Mouse (Mus musculus): ENCODE results near the gene Lrrc55. TPM values are rescaled to one million over a fixed set of nuclear protein-coding genes. Genes with fewer than 3 reads are reported as not detected.
"Not testable (repeated sequence)": the region's sequence is repeated elsewhere in the genome, so short reads cannot be mapped to it uniquely, and the experiment has no call there.

Lrrc55 gene
- 2.1 and 2.3 TPM in 2 replicates for polyA plus RNA-seq (2014; fragmentation: Nextera tagmentation; extraction: Ambion mirVana)

DNA sequence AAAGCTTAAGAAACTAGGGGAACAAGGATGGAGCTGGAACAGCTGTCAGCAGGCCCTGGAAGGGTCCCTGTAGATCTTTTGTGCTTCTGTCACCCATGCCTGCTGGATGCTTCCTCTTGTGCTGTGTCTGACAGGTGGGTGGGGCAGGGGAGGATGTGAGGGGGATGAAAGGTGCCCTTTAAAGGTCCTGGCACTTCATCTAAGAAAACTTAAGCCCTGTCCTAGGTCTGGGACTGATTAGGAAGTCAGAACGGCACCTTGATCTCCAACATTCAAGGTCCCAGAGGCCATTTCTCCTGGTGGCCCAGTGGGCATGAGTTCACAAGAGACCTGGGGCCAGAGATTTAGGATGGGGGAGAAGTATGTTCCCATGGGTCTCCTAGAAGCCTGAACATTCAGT is at the start of gene Lrrc55:
Lrrc55 (minus strand) TSS at position 297 of the 400 bp plus-strand sequence.
- no peaks in the 10 kb centered on the region for H3K27me3 ChIP-seq (replicated peaks; ENCODE audit: control insufficient read depth, insufficient read depth, low read length)
- H3K4me3 ChIP-seq (ENCODE audit: low read depth, low read length), result peak within 1 kb of the TSS; percentile 24
- ATAC-seq (ENCODE audit: low read depth) (no peak), DNase-seq (ENCODE audit: low spot score) (no peak)
- H3K9ac ChIP-seq (ENCODE audit: low read depth, low read length), result peak within 1 kb of the TSS; percentile 32
- no peak within 1 kb of the TSS for H3K27ac ChIP-seq (replicated peaks; ENCODE audit: low read depth, low read length)
- no peaks in the 10 kb centered on the region for H3K36me3 ChIP-seq (ENCODE audit: control insufficient read depth, insufficient read depth, low read length)
- H3K4me1 ChIP-seq (ENCODE audit: control insufficient read depth, insufficient read depth, low read length), result no peaks in the 10 kb centered on the region
- peak within 1 kb of the TSS; percentile 48 for H3K4me2 ChIP-seq (ENCODE audit: low read depth, low read length)
- WGBS, result 47% methylated on average over 1 of the region's 1 CpGs
- H3K9me3 ChIP-seq (ENCODE audit: control insufficient read depth, low read length), result no peaks in the 10 kb centered on the region

DNA sequence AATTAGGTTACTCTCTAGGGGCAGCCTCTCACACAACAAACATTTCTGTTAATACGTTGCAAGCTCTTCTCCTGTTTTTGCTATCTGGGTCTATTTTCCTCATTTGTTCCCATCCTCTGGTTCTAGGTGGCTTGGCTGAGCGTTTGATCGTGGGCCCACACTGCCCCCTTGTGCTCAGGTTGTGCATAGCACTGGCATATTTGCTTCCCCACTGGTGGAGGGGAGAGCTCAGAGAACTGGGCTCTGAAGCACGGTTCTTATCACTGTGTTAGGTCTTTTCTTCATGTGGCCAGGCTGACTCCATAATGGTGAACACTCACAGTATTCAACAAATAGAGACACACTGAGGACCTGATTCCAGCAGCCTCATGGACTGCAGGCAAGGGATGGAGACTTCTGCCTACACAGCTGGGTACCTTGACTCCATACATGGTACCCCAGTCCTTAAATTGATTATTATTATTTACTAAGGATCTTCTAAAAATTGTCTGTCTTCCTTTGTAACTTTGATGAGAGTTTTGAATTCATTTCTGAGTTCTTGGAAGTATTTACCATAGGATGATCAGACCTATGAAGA is 49.6 kb upstream of the Lrrc55 start:
- no peak overlapping the region for H3K9ac ChIP-seq (ENCODE audit: low read depth, low read length)
- DNase-seq (ENCODE audit: low spot score), result peak; percentile 51
- no peaks in the 10 kb centered on the region for H3K36me3 ChIP-seq (ENCODE audit: control insufficient read depth, insufficient read depth, low read length)
- H3K4me3 ChIP-seq (ENCODE audit: low read depth, low read length), result no peak overlapping the region
- no peaks in the 10 kb centered on the region for H3K27me3 ChIP-seq (replicated peaks; ENCODE audit: control insufficient read depth, insufficient read depth, low read length)
- peak; percentile 60 for ATAC-seq (ENCODE audit: low read depth)
- H3K27ac ChIP-seq (replicated peaks; ENCODE audit: low read depth, low read length), result no peak overlapping the region
- WGBS, result 10% methylated on average over 4 of the region's 4 CpGs
- no peaks in the 10 kb centered on the region for H3K4me1 ChIP-seq (ENCODE audit: control insufficient read depth, insufficient read depth, low read length)
- H3K4me2 ChIP-seq (ENCODE audit: low read depth, low read length), result no peak overlapping the region
- H3K9me3 ChIP-seq (ENCODE audit: control insufficient read depth, low read length), result no peaks in the 10 kb centered on the region

DNA sequence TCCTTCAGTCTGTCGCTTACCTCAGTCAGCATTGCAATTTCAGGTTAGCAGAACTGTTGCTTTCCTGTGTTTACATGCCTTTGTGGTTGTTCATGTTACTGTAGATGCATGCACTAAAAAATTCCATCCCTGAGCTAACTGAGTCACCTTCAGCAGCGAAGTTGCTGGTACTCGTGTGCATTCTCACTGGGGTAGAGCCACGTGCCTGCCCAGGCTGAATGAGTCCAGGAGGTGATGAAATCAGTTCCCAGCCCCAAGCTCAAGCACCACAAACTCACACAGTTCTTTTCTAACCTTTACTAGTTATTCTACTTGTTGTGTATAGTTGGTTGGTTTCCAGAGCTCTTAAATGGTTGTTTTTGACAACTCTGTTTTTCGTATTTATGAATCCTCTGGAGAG is 48.7 kb upstream of the Lrrc55 start:
- H3K9ac ChIP-seq (ENCODE audit: low read depth, low read length), result no peak overlapping the region
- H3K27me3 ChIP-seq (replicated peaks; ENCODE audit: control insufficient read depth, insufficient read depth, low read length), result no peaks in the 10 kb centered on the region
- 67% methylated on average over 5 of the region's 5 CpGs for WGBS
- ATAC-seq (ENCODE audit: low read depth) (no peak), DNase-seq (ENCODE audit: low spot score) (no peak)
- H3K4me3 ChIP-seq (ENCODE audit: low read depth, low read length), result no peak overlapping the region
- no peaks in the 10 kb centered on the region for H3K9me3 ChIP-seq (ENCODE audit: control insufficient read depth, low read length)
- no peak overlapping the region for H3K4me2 ChIP-seq (ENCODE audit: low read depth, low read length)
- H3K27ac ChIP-seq (replicated peaks; ENCODE audit: low read depth, low read length), result no peak overlapping the region
- H3K36me3 ChIP-seq (ENCODE audit: control insufficient read depth, insufficient read depth, low read length), result no peaks in the 10 kb centered on the region
- no peaks in the 10 kb centered on the region for H3K4me1 ChIP-seq (ENCODE audit: control insufficient read depth, insufficient read depth, low read length)

DNA sequence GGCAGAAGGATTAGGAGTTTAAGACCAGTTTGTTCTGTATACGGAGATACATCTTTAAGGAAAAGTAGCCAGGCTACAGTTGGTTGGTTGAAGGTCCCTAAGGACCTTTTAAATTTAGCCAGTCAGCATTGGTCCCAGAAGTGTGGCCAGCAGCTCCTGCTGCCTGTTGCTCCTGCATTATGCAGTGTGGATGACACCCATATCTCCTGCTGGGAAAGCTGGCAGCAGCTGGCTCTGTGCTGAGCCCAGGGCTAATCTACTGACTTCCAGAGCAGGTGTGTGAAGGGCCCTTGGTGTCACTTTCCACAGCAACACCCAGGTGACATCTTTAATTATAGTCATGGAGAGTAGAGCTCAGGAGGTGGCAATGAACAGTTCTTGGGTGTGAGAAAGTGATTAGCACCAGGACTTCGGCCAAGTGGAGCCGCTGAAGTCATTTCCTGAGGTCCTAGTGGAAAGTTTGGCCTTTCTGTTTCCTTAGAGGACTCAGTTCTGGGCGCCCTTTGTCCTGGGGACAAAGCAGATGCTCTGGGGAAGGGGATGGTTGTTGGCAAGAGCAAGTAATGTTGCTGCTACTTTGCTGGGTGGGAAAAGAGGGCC is 41.2 kb upstream of the Lrrc55 start:
- no peaks in the 10 kb centered on the region for H3K36me3 ChIP-seq (ENCODE audit: control insufficient read depth, insufficient read depth, low read length)
- WGBS, result 62% methylated on average over 4 of the region's 4 CpGs
- DNase-seq (ENCODE audit: low spot score), result no peak

DNA sequence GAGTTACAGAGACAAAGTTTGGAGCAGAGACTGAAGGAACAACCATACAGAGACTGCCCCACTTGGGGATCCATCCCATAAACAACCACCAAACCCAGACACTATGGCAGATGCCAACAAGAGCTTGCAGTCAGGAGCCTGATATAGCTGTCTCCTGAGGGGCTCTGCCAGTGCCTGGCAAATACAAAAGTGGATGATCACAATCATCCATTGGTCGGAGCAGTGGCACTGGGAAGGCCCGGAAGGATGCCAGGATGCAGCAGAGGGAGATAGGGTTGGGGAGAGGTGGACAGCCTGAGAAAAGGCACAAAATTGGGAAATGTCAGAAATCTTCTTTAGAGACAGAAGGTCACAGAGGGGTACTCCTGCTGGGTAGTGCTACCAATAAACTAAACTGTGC is 40.2 kb upstream of the Lrrc55 start:
- not testable (repeated sequence) for H3K27me3 ChIP-seq (replicated peaks; ENCODE audit: control insufficient read depth, insufficient read depth, low read length); H3K9me3 ChIP-seq (ENCODE audit: control insufficient read depth, low read length); H3K4me1 ChIP-seq (ENCODE audit: control insufficient read depth, insufficient read depth, low read length); H3K9ac ChIP-seq (ENCODE audit: low read depth, low read length); H3K4me3 ChIP-seq (ENCODE audit: low read depth, low read length); H3K36me3 ChIP-seq (ENCODE audit: control insufficient read depth, insufficient read depth, low read length); H3K27ac ChIP-seq (replicated peaks; ENCODE audit: low read depth, low read length); DNase-seq (ENCODE audit: low spot score); H3K4me2 ChIP-seq (ENCODE audit: low read depth, low read length); ATAC-seq (ENCODE audit: low read depth)
- 85% methylated on average over 2 of the region's 2 CpGs for WGBS

More for the DNA sequence above, 41.2 kb upstream of the Lrrc55 start:
- no peak for ATAC-seq (ENCODE audit: low read depth)
- H3K27ac ChIP-seq (replicated peaks; ENCODE audit: low read depth, low read length), result no peak overlapping the region
- no peak overlapping the region for H3K9ac ChIP-seq (ENCODE audit: low read depth, low read length)
- H3K9me3 ChIP-seq (ENCODE audit: control insufficient read depth, low read length), result no peaks in the 10 kb centered on the region
- H3K27me3 ChIP-seq (replicated peaks; ENCODE audit: control insufficient read depth, insufficient read depth, low read length), result no peaks in the 10 kb centered on the region
- H3K4me3 ChIP-seq (ENCODE audit: low read depth, low read length), result no peak overlapping the region
- no peaks in the 10 kb centered on the region for H3K4me1 ChIP-seq (ENCODE audit: control insufficient read depth, insufficient read depth, low read length)
- H3K4me2 ChIP-seq (ENCODE audit: low read depth, low read length), result no peak overlapping the region

DNA sequence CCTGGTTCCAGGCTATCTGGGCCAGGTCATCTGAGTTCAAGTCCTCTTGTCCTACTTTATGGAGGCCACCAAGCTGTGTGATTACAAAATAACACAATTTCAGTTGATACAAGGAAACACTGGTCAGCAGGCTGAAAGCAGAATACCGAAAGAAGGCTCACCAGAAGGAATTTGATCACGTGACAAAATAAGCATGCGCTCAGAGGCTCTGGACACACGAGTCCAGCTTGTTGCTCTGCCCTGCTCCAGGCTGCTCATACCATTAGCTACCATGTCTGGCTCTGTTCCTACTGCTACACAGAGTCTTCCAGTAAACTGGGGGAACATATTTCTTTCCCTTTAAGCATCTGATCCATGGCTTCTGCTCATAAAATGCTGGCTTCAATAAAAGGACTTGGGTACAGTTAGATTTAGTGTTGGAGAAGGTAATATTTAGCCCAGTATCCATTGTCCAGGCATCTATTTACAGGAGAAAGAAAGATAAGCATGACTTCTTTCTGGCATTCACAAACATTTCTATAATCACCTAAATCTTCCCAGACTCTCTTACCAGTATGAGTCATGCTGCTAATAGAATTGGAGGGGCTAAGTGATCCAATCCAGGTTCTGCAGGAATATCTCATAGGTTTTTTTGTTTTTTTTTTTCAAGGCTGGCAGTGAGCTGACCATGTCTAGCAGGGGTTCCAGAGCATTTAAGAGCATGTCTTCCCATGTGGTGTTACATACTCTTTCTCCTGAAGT is 33.9 kb upstream of the Lrrc55 start:
- Histone ChIP-seq H3K4me3 (ENCODE audit: low read depth, low read length) (no peak overlapping the region), H3K27ac (replicated peaks; ENCODE audit: low read depth, low read length) (no peak overlapping the region), H3K9ac (ENCODE audit: low read depth, low read length) (no peak overlapping the region), H3K36me3 (ENCODE audit: control insufficient read depth, insufficient read depth, low read length) (no peaks in the 10 kb centered on the region), H3K27me3 (replicated peaks; ENCODE audit: control insufficient read depth, insufficient read depth, low read length) (no peaks in the 10 kb centered on the region), H3K9me3 (ENCODE audit: control insufficient read depth, low read length) (no peaks in the 10 kb centered on the region), H3K4me1 (ENCODE audit: control insufficient read depth, insufficient read depth, low read length) (no peaks in the 10 kb centered on the region), H3K4me2 (ENCODE audit: low read depth, low read length) (no peak overlapping the region)
- DNase-seq (ENCODE audit: low spot score), result no peak
- ATAC-seq (ENCODE audit: low read depth), result no peak
- WGBS, result 64% methylated on average over 4 of the region's 4 CpGs

DNA sequence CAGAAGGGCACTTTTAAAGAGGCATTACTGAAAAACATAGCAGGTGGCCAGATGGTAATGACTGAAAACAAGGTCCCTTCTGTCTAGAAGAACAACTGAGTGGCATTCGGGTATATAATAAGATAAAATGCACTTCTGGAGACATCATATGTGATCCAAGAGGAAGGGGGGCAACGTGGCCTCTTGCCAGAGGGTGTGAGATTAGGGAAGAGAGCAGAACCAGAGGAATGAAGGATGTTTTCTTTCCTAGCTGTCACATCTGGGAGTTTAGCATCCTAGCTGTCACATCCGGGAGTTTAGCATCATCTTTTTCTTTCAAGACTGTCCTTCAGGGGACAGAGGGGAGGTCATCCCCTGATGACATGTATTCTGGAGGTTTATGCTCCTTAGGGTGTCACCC is 32.6 kb upstream of the Lrrc55 start:
- Histone ChIP-seq H3K4me1 (ENCODE audit: control insufficient read depth, insufficient read depth, low read length) (no peaks in the 10 kb centered on the region), H3K27me3 (replicated peaks; ENCODE audit: control insufficient read depth, insufficient read depth, low read length) (no peaks in the 10 kb centered on the region), H3K9ac (ENCODE audit: low read depth, low read length) (no peak overlapping the region), H3K4me3 (ENCODE audit: low read depth, low read length) (no peak overlapping the region), H3K9me3 (ENCODE audit: control insufficient read depth, low read length) (no peaks in the 10 kb centered on the region), H3K36me3 (ENCODE audit: control insufficient read depth, insufficient read depth, low read length) (no peaks in the 10 kb centered on the region), H3K27ac (replicated peaks; ENCODE audit: low read depth, low read length) (no peak overlapping the region), H3K4me2 (ENCODE audit: low read depth, low read length) (no peak overlapping the region)
- WGBS, result 47% methylated on average over 3 of the region's 3 CpGs
- DNase-seq (ENCODE audit: low spot score) (no peak), ATAC-seq (ENCODE audit: low read depth) (no peak)

DNA sequence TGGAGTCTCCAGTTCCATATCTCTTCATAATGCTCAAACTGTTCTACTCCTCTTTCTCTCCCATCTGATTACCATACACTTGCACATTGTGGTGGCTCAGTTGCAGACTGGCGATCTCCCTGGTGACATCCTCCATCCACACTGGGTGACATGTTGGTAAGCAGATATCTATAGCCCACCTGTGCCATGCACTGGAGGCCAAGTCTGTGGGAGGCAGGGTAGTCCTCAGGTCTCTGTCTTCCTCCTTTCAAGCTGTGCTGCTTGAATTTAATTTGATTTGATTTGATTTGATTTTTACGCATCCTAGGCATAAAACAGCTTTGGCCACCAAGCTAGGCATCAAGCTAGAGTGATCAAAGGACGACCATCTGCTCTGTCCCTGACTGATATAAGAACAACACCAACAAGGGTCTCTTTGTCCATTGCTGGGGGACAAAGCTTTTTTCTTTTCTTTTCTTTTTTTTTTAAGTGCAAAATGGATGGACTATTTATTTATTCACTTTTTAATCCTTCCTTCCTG is 30.9 kb upstream of the Lrrc55 start:
- ATAC-seq (ENCODE audit: low read depth) (no peak), DNase-seq (ENCODE audit: low spot score) (no peak)
- Histone ChIP-seq H3K4me3 (ENCODE audit: low read depth, low read length) (no peak overlapping the region), H3K9ac (ENCODE audit: low read depth, low read length) (no peak overlapping the region), H3K36me3 (ENCODE audit: control insufficient read depth, insufficient read depth, low read length) (no peaks in the 10 kb centered on the region), H3K4me1 (ENCODE audit: control insufficient read depth, insufficient read depth, low read length) (0 out of 2 replicates have a peak, but pooled peaks cover 3% of the 10 kb centered on the region), H3K27ac (replicated peaks; ENCODE audit: low read depth, low read length) (no peak overlapping the region), H3K4me2 (ENCODE audit: low read depth, low read length) (no peak overlapping the region), H3K27me3 (replicated peaks; ENCODE audit: control insufficient read depth, insufficient read depth, low read length) (no peaks in the 10 kb centered on the region), H3K9me3 (ENCODE audit: control insufficient read depth, low read length) (no peaks in the 10 kb centered on the region)
- WGBS, result 80% methylated on average over 3 of the region's 3 CpGs

Data from embryonic facial prominence, embryonic 14.5 days (tissue).